Mouse (Mus musculus) stomach, embryonic 15.5 days (tissue): Measurements from ENCODE around the gene Klf12. TPM values are rescaled to one million over a fixed set of nuclear protein-coding genes. Genes with fewer than 3 reads are reported as not detected.

Source experiments
- ATAC-seq: fragments of 200-750 bp; cut with Nextera tagmentation; 2 replicates; pipeline ENCODE4 v1.8.0; 2017; ENCODE audit warnings: low read depth, moderate number of reproducible peaks, moderate TSS enrichment; ENCODE audit not compliant: insufficient read depth, low FRiP score
- H3K27ac ChIP-seq: fragments of 300-500 bp; sonication (generic); 2 replicates; pipeline ENCODE4 v1.5.1; 2015; ENCODE audit warnings: mild to moderate bottlenecking, inconsistent platforms
- H3K27me3 ChIP-seq: fragments of 300-500 bp; sonication (generic); replicated peaks from 2 replicates; pipeline ENCODE4 v1.6.1; 2015; ENCODE audit warnings: inconsistent platforms
- H3K36me3 ChIP-seq: fragments of 300-500 bp; sonication (generic); 2 replicates; pipeline ENCODE4 v1.6.1; 2015; ENCODE audit warnings: inconsistent platforms
- H3K4me1 ChIP-seq: fragments of 300-500 bp; sonication (generic); 2 replicates; pipeline ENCODE4 v1.6.1; 2015; ENCODE audit warnings: inconsistent platforms
- H3K4me2 ChIP-seq: fragments of 300-500 bp; sonication (generic); 2 replicates; pipeline ENCODE4 v1.6.1; 2015; ENCODE audit warnings: mild to moderate bottlenecking, inconsistent platforms
- H3K4me3 ChIP-seq: fragments of 300-500 bp; sonication (generic); replicated peaks from 2 replicates; pipeline ENCODE4 v1.5.1; 2015; ENCODE audit warnings: inconsistent platforms
- H3K9ac ChIP-seq: fragments of 300-500 bp; sonication (generic); 2 replicates; pipeline ENCODE4 v1.6.1; 2015; ENCODE audit warnings: inconsistent platforms
- H3K9me3 ChIP-seq: fragments of 300-500 bp; sonication (generic); 2 replicates; pipeline ENCODE4 v1.6.1; 2016; ENCODE audit warnings: inconsistent platforms
- WGBS: fragments of 180-500 bp; shearing (Covaris S2); methylation state at CpG from one replicate; pipeline ENCODE4 v1.1.7; 2015; 5-methylcytosine and 5-hydroxymethylcytosine counted together
- polyA plus RNA-seq: library from polyadenylated mRNA; unstranded; fragments of >200 nt; fragmentation: Nextera tagmentation; extraction: Ambion mirVana; gene quantifications from 2 replicates; pipeline ENCODE4 v1.2.1, GENCODE M21; 2015

The Klf12 gene
- polyA plus RNA-seq, 1 experiment from 2014 or later, result 11.1 TPM

DNA sequence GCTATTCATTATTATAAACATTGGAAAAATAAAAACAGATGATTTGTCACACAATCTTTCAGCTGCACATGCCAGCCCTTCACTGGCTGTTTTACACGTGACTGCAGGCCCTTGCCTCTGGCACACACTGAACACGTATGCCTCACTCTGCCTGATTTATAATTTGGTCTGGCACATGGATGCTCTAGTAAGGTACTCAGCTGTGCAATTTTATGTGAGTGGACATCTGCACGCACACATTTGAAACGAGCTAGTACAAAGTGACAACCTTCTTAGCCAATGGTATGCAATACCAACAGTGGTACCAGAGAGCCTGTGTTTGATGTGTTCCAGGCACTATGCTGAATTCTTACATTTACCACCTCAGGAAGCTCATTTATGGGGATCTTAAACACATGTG, 316.6 kb downstream of the Klf12 start:
- ATAC-seq, result no peak
- Histone ChIP-seq H3K9me3 (no peaks in the 10 kb centered on the region), H3K27me3 (no peaks in the 10 kb centered on the region), H3K36me3 (no peaks in the 10 kb centered on the region), H3K9ac (no peak overlapping the region), H3K27ac (no peak overlapping the region), H3K4me3 (no peak overlapping the region), H3K4me2 (no peak overlapping the region), H3K4me1 (no peaks in the 10 kb centered on the region)
- WGBS, result 70% methylated on average over 4 of the region's 4 CpGs

DNA sequence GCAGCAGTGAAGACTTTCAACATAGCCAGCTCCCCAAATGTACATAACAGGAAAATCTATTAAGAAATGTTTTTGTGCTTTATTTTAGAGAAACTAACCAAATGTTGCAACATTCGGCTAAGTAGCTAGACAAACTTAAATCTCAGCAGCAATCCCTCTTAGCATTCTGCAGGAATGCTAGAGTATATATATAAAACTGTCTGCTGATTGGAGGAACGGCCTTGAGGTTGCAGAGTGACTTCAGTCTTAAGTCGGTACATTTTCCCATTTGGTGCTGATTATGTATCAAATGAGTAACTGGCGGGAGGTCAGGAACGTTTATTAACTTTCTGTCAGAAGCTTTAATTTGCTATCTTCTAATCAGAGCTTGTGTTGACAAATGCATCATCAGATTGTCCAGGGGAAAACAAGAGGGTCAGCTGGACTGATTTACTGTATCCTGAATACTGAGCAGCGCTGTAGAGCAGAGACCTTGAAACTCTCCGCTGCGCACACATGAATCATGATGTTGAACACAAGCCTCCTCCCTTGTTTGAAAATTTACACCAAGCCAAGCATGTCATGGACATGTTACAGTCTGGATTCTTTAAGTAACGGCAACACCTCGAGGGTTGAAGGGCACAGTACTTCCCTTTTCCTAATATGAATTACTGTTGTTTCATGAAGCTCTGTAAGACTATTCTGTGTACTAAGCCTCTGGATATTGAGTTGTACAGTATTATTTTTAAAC, 323.8 kb downstream of the Klf12 start:
- Histone ChIP-seq H3K4me3 (no peak overlapping the region), H3K27ac (no peak overlapping the region), H3K4me1 (no peaks in the 10 kb centered on the region), H3K4me2 (no peak overlapping the region), H3K9me3 (no peaks in the 10 kb centered on the region), H3K36me3 (no peaks in the 10 kb centered on the region), H3K9ac (no peak overlapping the region), H3K27me3 (no peaks in the 10 kb centered on the region)
- 65% methylated on average over 10 of the region's 10 CpGs for WGBS
- ATAC-seq, result no peak

DNA sequence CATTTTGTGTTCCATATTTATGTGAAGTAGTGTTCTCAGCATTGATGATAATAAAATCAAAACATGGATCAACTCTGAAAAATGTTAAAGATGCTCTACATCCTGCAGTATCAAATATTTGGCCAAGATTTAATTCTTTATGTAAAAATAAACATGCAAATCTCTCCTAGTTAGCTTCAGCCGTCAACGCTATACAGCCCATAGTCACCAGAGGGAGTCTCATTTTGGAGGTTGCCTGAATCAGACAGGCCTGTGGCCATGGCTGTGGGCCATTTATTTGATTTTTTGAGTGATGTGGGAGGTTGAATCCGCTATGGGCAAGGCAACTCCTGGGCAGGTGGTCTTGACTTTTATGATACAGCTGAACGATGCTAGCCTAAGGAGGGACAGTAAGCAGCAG, 329.3 kb downstream of the Klf12 start:
- H3K36me3 ChIP-seq, result no peaks in the 10 kb centered on the region
- no peaks in the 10 kb centered on the region for H3K4me1 ChIP-seq
- no peak overlapping the region for H3K4me2 ChIP-seq
- 76% methylated on average over 4 of the region's 4 CpGs for WGBS
- H3K9me3 ChIP-seq, result no peaks in the 10 kb centered on the region
- ATAC-seq, result no peak
- H3K4me3 ChIP-seq, result no peak overlapping the region
- no peak overlapping the region for H3K27ac ChIP-seq
- H3K27me3 ChIP-seq, result no peaks in the 10 kb centered on the region
- no peak overlapping the region for H3K9ac ChIP-seq

DNA sequence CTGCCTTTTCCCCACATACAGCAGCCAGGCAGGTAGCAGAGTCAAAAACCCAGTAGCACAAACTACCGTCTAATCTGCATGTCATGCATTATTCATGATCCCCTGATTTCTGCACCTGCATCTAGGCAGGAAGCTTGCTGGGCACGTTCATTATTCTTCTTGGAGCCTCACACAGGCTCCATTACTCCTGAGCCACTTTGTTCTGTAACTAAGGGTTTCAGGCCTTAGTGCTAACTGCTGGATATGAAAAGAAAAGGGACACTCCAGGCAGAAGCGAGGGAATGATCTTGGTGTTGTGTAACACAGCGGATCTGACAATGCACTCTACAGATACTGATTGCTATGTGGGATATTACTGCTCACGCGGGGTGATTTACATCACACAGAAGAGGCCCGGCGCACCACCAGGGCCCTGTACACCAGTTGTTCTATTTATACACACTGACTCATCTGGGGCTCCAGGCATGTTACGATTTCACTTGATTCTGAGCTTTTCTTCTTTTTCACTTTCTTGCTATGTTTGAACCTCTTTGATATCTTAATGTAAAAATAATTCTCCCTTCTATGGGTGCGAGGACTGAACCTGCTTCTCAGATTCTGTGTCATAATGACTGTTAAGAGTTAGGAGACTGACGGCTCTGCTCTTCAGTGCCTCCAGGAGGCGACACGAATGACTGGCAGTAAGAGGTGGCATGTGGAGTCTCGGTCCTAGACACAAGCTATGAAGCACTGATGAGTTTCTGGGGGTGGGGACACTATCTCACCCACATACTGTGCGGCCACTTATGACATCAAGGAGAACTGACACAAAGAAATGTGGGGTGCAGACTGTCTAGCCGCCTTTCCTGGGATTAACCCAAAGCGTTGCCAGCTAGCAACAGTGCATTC, 340.0 kb downstream of the Klf12 start:
- peaks cover 7% of the 10 kb centered on the region; the same call in 1 of the 2 replicates for H3K4me1 ChIP-seq
- no peak overlapping the region for H3K4me2 ChIP-seq
- H3K9me3 ChIP-seq, result no peaks in the 10 kb centered on the region
- H3K9ac ChIP-seq, result no peak overlapping the region
- no peaks in the 10 kb centered on the region for H3K27me3 ChIP-seq
- H3K27ac ChIP-seq, result no peak overlapping the region
- H3K36me3 ChIP-seq, result no peaks in the 10 kb centered on the region
- no peak for ATAC-seq
- 77% methylated on average over 17 of the region's 17 CpGs for WGBS
- H3K4me3 ChIP-seq, result no peak overlapping the region

DNA sequence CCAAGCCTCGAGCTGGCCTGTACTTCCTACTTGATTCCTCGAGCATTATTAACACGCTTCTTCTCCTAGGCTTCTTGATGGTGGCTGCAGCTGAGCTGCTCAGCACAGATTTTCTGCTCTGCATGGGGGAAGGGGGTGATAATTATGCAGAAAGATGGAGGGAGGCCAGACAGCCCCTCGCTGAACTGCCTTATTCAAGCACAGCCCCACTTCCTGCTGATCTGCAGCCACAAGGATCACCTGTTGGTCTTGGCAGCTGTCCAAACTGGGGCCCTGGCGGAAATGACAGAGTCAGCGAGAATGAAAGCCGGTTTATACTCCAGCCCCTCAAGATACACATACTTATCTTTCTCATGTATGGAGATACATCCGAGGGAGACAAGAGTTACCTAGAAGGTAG, 341.3 kb downstream of the Klf12 start:
- Histone ChIP-seq H3K4me1 (peaks cover 7% of the 10 kb centered on the region; the same call in 1 of the 2 replicates), H3K4me3 (no peak overlapping the region), H3K9ac (no peak overlapping the region), H3K27ac (peak overlapping the region; percentile 40), H3K27me3 (no peaks in the 10 kb centered on the region), H3K9me3 (no peaks in the 10 kb centered on the region), H3K4me2 (peak overlapping the region; percentile 29), H3K36me3 (no peaks in the 10 kb centered on the region)
- WGBS, result 11% methylated on average over 8 of the region's 8 CpGs
- ATAC-seq, result peak; percentile 78; the same call in 1 of the 2 replicates

DNA sequence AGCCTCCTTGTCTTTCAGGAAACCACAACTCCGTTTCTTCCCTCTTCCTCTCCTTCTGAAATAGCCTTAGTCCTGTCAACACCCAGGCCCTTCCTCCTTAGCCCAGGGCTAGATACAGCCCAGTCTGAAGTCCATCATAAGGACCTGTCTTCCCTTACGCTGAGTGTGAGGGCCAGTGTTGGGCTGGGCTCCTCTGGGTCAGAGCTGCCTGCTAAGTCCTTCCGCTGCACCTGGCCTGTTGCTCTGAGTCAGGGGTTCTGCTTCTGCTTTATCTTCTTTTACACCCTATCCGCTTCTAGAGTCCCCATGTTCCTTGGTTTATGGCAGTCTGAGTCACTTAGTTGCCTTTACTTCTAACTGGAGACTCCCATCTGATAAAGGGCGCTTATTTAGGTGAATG, 351.0 kb downstream of the Klf12 start:
- no peaks in the 10 kb centered on the region for H3K9me3 ChIP-seq
- 76% methylated on average over 5 of the region's 5 CpGs for WGBS
- no peaks in the 10 kb centered on the region for H3K36me3 ChIP-seq
- H3K4me3 ChIP-seq, result no peak overlapping the region
- no peaks in the 10 kb centered on the region for H3K27me3 ChIP-seq
- no peak overlapping the region for H3K4me2 ChIP-seq
- H3K4me1 ChIP-seq, result no peaks in the 10 kb centered on the region
- no peak overlapping the region for H3K27ac ChIP-seq
- no peak; the same call in 1 of the 2 replicates for ATAC-seq
- no peak overlapping the region for H3K9ac ChIP-seq

DNA sequence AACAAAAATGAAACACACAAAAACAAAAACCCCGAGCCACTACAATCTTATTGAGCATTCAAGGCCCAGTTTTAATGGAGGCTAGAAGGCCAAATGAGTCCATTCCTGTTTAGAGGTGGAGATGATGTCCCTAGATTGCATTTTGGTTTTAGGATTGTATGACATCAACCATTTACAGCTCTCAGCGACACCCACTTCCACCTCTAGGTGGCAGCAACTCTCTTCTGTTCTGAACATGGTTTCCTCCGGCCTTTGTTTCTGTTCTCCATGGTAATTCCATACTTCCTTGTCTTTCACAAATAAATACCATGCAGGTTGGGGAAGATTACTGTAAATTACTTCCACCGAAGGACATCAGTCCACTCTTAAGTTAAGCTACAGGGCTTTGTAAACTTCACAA, 352.6 kb downstream of the Klf12 start:
- Histone ChIP-seq H3K9ac (no peak overlapping the region), H3K27me3 (no peaks in the 10 kb centered on the region), H3K36me3 (no peaks in the 10 kb centered on the region), H3K4me2 (no peak overlapping the region), H3K9me3 (no peaks in the 10 kb centered on the region), H3K4me3 (no peak overlapping the region), H3K27ac (no peak overlapping the region), H3K4me1 (no peaks in the 10 kb centered on the region)
- ATAC-seq, result no peak
- 2% methylated on average over 4 of the region's 4 CpGs for WGBS

DNA sequence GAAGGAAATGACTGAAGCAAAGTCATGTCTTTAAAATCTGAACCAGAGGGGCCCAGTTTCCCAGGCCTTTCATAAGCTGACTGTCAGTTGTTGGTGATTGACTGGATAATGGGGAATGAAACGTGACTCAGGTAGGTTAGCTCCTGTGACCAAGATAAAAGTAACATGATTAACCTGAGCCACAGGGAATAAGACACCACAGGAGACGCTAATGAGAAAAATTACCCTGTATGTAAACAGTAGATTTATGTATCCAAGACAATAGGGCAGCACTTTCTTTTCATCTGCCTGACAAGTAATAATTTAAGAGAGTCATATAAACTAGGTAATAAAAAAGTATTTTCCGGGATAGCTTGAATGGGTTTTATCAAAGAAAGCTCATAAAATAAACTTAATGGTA, 372.6 kb downstream of the Klf12 start:
- H3K27me3 ChIP-seq, result no peaks in the 10 kb centered on the region
- 50% methylated on average over 3 of the region's 3 CpGs for WGBS
- no peak overlapping the region for H3K27ac ChIP-seq
- H3K4me1 ChIP-seq, result no peaks in the 10 kb centered on the region
- no peak overlapping the region for H3K4me3 ChIP-seq
- ATAC-seq, result no peak
- H3K36me3 ChIP-seq, result no peaks in the 10 kb centered on the region
- H3K9ac ChIP-seq, result no peak overlapping the region
- no peak overlapping the region for H3K4me2 ChIP-seq
- no peaks in the 10 kb centered on the region for H3K9me3 ChIP-seq

DNA sequence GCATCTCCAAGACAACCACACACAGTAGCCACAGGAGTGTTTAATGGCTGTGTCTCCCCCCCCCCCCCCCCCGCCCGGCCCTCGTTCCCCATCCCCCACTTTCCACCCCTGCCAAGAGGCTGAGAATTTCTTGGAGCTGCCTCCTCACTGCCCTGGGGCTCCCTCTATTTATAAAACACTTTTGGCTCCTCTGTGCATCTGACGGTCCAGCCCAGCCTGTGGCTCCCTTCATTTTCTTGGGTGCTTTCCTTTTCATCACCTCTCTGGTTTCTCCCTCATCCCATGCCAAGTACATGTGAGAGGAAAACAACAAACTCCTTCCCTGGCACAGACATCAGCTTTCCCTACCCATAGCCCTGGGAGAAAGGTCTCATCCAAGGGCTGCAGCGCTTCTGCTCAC, 373.6 kb downstream of the Klf12 start:
- no peaks in the 10 kb centered on the region for H3K27me3 ChIP-seq
- H3K4me2 ChIP-seq, result no peak overlapping the region
- H3K9ac ChIP-seq, result no peak overlapping the region
- no peaks in the 10 kb centered on the region for H3K36me3 ChIP-seq
- WGBS, result 51% methylated on average over 4 of the region's 5 CpGs
- H3K4me1 ChIP-seq, result no peaks in the 10 kb centered on the region
- no peak overlapping the region for H3K27ac ChIP-seq
- ATAC-seq, result no peak
- H3K4me3 ChIP-seq, result no peak overlapping the region
- H3K9me3 ChIP-seq, result no peaks in the 10 kb centered on the region

DNA sequence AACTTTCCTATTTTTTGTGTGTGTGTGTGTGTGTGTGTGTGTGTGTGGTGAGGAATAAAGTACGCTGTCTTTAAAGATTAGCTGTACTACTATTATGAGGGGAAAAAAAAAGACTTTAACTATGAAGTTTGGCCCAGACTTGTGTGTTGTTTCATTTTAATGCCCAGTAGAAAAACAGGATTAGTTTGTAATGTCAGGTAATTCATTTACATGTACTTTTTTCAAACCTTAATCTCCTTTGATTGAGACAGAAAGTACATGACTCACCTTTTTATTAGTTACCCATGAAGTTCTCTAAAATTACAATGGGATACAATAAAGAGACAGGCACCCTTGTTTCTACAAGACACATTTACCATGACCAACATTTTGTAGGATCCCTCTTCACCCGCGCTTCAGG, 383.6 kb downstream of the Klf12 start:
- Histone ChIP-seq H3K27ac (no peak overlapping the region), H3K9ac (no peak overlapping the region), H3K27me3 (no peaks in the 10 kb centered on the region), H3K4me3 (no peak overlapping the region), H3K4me1 (no peaks in the 10 kb centered on the region), H3K36me3 (no peaks in the 10 kb centered on the region), H3K9me3 (no peaks in the 10 kb centered on the region), H3K4me2 (no peak overlapping the region)
- no peak for ATAC-seq
- WGBS, result 88% methylated on average over 3 of the region's 3 CpGs

DNA sequence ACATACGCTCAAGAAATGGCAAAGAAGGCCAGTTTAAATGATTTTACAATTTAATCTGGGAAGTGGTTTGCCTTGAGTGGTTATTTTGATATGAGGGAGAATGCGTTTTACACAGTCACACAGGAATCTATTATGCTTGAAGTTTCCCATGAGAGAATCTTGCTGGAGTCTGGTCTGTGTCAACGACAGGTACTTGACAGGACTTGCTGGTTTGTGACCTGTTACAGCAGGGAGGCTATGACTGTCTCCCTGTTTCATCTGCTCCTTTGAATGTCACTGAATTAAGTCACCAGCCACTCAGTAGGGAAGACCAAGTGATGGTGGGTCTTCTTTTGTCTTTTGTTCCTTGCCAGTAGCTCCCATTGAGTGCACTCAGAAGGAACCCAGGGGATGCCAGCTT, 385.6 kb downstream of the Klf12 start:
- 63% methylated on average over 3 of the region's 3 CpGs for WGBS
- H3K27ac ChIP-seq, result no peak overlapping the region

DNA sequence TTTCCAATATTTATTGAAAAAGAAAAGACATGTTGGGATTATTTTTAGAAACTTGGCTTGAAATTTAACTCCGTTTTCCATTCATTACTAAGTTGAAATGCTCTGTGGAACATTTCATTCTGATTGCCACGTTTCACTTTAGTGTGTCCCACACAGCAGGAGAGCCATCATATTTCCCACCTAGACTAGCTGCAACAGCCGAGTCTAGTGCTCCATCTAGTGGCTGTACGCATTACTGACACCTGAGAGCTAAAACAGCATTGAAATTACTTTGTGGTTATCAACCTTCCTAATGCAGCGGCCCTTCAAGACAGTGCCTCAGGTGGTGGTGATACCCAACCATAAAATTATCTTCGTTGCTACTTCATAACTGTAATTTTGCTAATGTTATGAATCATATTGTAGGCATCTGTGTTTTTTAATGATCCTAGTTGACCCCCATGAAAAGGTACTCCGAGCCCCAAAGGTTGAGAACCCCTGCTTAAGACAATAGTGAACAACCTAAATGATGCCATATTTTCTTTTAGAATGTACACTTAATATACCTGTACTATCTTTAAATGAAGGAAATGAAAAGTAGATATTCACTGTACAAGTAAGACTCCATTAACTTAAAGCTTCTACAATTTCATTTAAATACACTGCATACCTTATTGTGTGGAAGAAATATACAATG, 389.6 kb downstream of the Klf12 start:
- 20% methylated on average over 7 of the region's 7 CpGs for WGBS

More for the DNA sequence above, 385.6 kb downstream of the Klf12 start:
- Histone ChIP-seq H3K4me1 (no peaks in the 10 kb centered on the region), H3K36me3 (no peaks in the 10 kb centered on the region), H3K4me3 (no peak overlapping the region), H3K9ac (no peak overlapping the region), H3K4me2 (no peak overlapping the region), H3K27me3 (no peaks in the 10 kb centered on the region), H3K9me3 (no peaks in the 10 kb centered on the region)
- ATAC-seq, result no peak

More for the DNA sequence above, 389.6 kb downstream of the Klf12 start:
- Histone ChIP-seq H3K36me3 (no peaks in the 10 kb centered on the region), H3K4me1 (no peaks in the 10 kb centered on the region), H3K4me2 (no peak overlapping the region), H3K27ac (no peak overlapping the region), H3K9ac (no peak overlapping the region), H3K9me3 (no peaks in the 10 kb centered on the region), H3K4me3 (no peak overlapping the region), H3K27me3 (no peaks in the 10 kb centered on the region)
- peak; percentile 63; the same call in 1 of the 2 replicates for ATAC-seq
